Mouse (Mus musculus) fat pad, adult 2 months (tissue): ENCODE data around the gene Vstm2a.

Experiments used
- DNase-seq: peaks from one replicate; pipeline ENCODE4 v3.0.0-alpha.2; 2011; ENCODE audit warnings: low read depth, low spot score; ENCODE audit errors: extremely low read depth

Gene Vstm2a

DNA sequence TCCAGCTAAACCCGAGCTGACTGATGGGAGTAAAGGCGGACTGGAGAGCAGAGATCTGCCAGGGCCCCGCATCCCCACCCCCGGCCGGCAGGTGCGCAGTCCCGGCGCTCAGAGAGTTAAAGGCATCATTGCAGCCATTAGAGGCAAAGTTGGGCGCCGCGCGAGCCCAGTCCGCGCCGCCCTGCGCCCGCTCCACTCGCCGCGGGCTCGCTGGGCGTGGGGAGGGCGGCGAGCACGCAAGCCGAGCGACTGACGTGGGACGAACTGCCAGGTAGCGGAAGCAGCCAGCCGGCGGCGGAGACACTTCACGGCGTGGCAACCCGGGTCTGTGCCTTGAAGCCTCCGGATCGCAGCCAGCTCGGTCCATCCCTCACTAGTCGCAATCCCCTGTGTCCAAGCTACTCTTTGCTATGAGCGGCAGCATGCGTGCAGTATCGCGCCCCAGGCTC is at the start of gene Vstm2a:
TSS of gene Vstm2a (plus strand) at position 252 of the 449 bp plus-strand sequence.
- DNase-seq: no peak

DNA sequence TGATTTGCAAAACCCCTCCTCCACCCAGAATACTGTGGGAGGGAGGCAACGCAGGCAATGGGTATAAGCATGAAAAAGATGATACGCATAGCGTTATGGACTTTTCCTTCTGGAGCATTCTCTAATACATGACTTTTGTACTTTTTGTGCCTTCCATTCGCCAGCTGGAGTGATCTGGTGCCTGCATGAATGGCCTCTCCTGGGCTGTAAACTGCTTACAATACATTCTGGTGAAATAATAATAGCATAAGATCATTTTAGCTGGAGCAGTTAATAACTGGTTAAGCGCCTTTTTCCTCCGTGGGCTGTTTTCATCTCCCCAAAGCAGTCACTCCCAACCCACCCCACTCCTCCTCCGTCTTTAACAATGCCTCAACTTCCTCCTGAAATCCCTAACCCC is 513 bp upstream of the Vstm2a start:
- DNase-seq: no peak

DNA sequence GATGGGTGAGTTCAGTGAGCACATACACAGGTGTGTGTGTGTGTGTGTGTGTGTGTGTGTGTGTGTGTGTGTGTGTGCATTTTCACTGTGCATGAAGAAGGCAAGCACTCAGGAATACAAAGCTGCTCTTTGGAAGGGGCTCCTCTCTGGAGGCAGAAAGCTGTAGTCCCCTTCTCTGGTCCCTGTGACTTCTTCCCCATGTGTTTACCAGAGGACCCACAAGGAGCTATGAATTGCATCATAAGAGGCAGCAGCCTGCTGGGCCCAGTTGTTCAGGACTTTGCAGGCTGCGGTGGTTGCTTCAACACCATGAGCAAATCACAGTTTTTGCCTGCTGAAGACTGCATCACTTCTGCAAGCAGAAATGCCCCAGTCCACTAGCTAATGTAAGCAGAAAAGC is 776 bp downstream of the Vstm2a start:
- DNase-seq: no peak

DNA sequence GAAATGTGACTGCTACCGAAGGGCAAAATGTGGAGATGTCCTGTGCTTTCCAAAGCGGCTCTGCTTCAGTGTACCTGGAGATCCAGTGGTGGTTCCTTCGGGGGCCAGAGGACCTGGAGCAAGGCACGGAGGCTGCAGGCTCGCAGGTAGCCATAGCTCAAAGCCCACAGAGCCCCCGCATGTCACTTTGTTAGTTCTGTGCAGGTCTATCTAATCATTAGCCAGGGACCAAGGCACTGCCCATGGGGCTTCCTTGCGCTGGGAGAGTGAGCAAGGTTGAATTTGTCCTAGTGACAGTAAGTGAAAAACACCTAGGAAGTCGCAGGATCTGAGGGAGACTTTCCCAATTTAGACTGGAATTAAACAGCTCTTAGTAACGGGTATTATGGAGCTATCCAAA is 2.4 kb downstream of the Vstm2a start:
- no peak for DNase-seq

- no peak for DNase-seq
Measured at GRCm38 (mm10) chr11:16260764-16261578, 3.4 kb downstream of the Vstm2a start.

DNA sequence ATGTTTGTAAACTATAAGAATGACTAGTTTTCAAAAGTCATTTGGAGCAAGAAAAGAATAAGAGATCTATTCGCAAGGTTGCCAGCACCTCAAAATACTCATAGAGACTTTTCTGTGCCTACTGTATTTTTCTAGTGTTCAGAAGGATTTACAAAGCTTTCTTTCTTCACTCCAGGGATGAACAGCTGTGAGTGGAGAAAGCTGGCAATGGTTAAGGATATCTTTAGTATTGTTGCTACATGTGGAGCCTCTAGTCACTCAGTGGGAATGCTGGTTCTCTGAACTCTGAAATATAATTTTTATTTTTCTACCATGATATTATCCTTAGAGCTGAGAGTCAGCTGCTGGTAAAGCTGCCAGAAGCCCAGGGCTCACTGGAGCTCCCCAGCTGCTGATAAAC is 10.9 kb downstream of the Vstm2a start:
- DNase-seq: no peak

- no peak for DNase-seq
Measured at GRCm38 (mm10) chr11:16290381-16290780, 32.9 kb downstream of the Vstm2a start.

DNA sequence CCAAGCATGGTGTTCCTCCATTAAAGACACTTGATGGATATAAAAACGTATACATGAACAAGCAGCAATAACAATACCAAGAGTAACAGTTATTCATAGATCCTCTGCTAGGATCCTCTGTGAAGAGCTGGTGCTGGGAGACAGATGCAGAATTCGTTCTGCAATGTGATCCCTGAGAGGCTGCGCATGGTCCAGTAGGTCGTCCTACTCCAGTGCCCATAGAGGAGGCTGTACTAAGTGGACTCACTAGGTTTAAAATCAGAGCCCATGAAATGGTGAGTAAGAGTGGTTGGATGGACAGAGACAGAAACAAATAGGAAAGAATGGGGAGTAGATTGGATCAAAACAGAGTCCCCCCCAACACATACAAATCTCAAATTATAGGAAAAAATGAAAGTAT is 35.4 kb downstream of the Vstm2a start:
- DNase-seq: no peak

DNA sequence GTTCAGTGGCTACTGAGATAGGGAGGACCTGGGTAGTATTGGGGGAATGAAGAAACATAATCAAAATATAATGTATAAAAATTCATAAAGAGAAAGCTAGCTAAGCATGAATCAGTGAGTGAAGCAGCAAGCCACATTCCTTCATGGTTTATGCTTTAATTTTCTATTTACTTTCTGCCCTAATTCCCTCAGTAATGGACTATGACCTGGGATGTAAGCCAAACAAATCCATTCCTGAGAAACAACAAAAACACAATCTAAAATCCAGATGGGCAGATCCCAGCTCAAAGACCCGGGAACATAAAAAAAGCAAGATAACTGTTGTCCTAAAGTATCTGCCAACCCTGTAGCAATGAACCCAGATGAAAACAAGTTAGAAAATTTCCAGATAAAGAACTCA is 39.0 kb downstream of the Vstm2a start:
- DNase-seq: no peak

- DNase-seq: no peak
Measured at GRCm38 (mm10) chr11:16299492-16299891, 42.0 kb downstream of the Vstm2a start.

- DNase-seq: no peak
Measured at GRCm38 (mm10) chr11:16299960-16300359, 42.4 kb downstream of the Vstm2a start.

- no peak for DNase-seq
Measured at GRCm38 (mm10) chr11:16300709-16301108, 43.2 kb downstream of the Vstm2a start.

- no peak for DNase-seq
Measured at GRCm38 (mm10) chr11:16315097-16315496, 57.6 kb downstream of the Vstm2a start.

DNA sequence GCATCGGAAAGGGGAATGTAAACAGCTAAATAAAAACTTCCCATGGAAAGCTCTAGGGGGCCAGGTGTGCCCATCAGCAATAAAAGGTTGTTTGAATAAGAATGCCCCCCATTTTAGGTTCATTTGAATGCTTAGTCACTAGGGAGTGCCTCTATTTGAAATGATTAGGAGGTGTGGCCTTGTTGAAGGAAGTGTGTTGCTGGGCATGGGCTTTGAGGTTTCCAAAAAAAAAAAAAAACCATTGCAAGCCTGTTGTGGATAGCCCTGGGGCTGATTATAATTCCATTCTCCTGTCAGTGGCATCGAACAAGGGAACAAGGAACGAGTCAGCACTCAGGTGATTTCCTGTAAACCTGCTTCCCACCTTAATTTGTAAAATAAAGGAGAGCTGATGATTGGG is 87.7 kb downstream of the Vstm2a start:
- DNase-seq: no peak

DNA sequence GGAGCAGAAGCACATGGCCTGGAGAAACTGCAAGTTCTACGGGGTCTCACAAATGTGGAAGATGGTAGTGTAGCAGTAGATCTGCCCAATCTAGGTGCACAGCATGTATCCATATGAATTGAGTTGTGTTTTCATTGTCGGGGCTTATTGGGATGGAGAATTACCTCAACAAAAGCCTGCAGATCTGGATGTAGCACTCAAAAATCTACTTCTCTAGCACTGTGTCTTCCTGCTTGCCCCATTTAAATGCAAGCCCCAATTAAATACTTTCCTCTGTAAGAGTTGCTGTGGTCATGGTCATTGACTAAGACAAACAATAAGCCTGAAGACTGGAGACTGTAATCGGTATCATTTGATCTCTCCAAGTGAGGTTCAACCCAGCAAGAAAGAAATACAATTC is 88.2 kb downstream of the Vstm2a start:
- DNase-seq: no peak

DNA sequence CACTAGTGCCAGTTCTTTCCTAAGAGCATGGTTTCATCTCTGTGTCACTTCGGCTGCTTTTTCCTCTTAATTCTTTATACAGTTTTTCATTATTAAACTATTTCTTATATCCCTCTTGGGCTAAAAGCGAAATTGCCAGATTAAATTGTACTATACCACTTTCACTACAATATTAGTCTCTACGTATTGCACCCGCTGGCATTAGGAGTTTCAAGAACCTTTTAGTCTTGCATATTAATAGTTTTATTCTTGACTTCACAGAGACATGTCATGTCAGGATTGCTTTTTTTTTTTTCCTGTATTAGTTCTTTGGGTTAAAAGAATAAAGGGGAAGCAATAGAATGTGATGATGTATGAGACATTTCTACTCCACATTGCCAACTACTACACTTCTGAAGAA is 94.4 kb downstream of the Vstm2a start:
- DNase-seq: no peak

DNA sequence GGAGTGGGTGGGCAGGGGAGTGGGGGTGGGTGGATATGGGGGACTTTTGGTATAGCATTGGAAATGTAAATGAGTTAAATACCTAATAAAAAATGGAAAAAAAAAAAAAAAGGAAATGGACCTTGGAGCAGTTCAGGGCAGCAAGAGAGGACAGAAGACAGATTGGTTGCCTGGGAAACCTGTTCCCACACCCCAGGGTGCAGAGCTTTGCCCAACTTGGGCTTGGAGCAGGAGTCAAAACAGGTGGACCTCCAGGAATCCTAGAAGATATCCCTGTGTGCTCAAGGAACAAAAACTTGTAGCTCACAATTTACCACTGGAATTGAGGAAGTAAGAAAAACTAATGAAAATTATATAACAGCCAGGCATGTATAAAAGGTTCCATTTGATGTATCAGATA is 96.8 kb downstream of the Vstm2a start:
- no peak for DNase-seq

GRCm38 (mm10) chr11:16366852-16367587 is 109.5 kb downstream of the Vstm2a start:
- DNase-seq: no peak

GRCm38 (mm10) chr11:16403627-16404026 is 146.1 kb downstream of the Vstm2a start:
- no peak for DNase-seq

- DNase-seq: no peak
Measured at GRCm38 (mm10) chr11:16411736-16412135, 154.2 kb downstream of the Vstm2a start.

GRCm38 (mm10) chr11:16412609-16413008 is 155.1 kb downstream of the Vstm2a start:
- DNase-seq: no peak

DNA sequence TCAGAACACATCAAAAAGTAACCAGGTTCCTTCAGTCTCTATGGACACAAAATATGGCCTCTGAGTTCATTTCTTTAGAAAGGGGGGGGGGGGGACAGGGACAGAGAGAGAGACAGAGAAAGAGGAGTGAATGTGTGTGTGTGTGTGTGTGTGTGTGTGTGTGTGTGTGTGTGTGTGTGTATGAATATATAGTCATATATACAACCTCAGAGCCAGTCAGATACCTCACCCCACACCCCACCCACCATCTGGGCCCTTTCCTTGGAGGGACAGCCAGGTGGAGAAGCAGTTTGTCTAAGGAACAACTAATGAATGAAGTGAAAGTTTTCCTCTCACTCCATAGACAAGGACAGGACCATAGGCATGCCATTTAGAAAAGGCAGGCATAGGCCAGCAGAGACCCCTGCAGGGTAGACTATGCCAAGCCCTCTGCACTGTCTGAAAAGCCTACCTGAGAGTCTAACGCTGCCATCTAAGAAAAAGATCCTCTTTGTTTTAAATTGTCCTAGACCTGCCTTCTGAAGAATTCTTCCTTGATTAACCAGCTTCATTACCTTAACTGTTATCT is 155.6 kb downstream of the Vstm2a start:
- DNase-seq: no peak
